Mouse (Mus musculus) cortical plate, adult 2 months (tissue): ENCODE measurements at regions not wholly inside any gene's neighbourhood (a gene's known extent, or its start where the extent isn't known, plus 50 kb on each side); places are given as distances from the start of the nearest gene placed in this dataset.

Experiments used
- CTCF ChIP-seq: fragments of 200-500 bp; IDR thresholded peaks from 2 replicates; pipeline ENCODE4 v1.5.1; 2011; ENCODE audit warnings: mild to moderate bottlenecking, control low read depth, low read length; ENCODE audit not compliant: insufficient read depth; ENCODE audit errors: extremely low read depth
- POLR2A ChIP-seq: fragments of 200-500 bp; IDR thresholded peaks from 2 replicates; pipeline ENCODE4 v1.6.1; 2011; ENCODE audit warnings: mild to moderate bottlenecking, low read length, control low read depth; ENCODE audit not compliant: insufficient read depth; ENCODE audit errors: extremely low read depth

DNA sequence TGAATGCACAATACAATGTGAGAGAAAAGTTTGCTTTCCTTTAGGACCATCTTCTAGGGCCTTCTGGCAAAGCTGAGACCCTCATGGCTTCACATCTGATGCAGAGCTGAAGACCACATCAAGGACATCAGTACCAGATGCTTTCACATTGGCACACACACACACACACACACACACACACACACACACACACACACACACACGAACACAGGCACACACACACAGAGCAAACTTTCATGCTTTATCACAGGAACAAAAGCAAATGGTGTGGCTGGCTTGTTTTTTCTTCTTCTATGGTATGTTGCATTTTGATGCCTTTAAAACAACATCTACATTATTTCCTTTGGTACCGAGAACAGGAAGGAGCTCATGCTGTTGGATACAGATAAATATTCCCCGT is 59.8 kb upstream of the Satb1 start:
- TF ChIP-seq POLR2A (no peak), CTCF (no peak)
